Mouse (Mus musculus) thymus, adult 2 months (tissue): ENCODE results near the gene Lrfn4. TPM values are rescaled to one million over a fixed set of nuclear protein-coding genes. Genes with fewer than 3 reads are reported as not detected.

Source experiments
- DNase-seq: peaks from one replicate; pipeline ENCODE4 v3.0.0; 2021
- H3K27ac ChIP-seq: fragments of 200-500 bp; 2 replicates; pipeline ENCODE4 v1.5.1; 2012; ENCODE audit warnings: low read length, control low read depth; ENCODE audit not compliant: control insufficient read depth, insufficient read depth
- H3K27me3 ChIP-seq: fragments of 200-500 bp; 2 replicates; pipeline ENCODE4 v1.6.1; 2012; ENCODE audit warnings: mild to moderate bottlenecking, low read length, moderate library complexity, mixed read lengths; ENCODE audit not compliant: control insufficient read depth, insufficient read depth
- H3K36me3 ChIP-seq: fragments of 200-500 bp; 2 replicates; pipeline ENCODE4 v1.6.1; 2012; ENCODE audit warnings: mild to moderate bottlenecking, low read length, moderate library complexity; ENCODE audit not compliant: control insufficient read depth, insufficient read depth
- H3K4me1 ChIP-seq: fragments of 200-500 bp; replicated peaks from 2 replicates; pipeline ENCODE4 v1.6.1; 2012; ENCODE audit warnings: low read length; ENCODE audit not compliant: control insufficient read depth, insufficient read depth
- H3K4me3 ChIP-seq: fragments of 200-500 bp; 2 replicates; pipeline ENCODE4 v1.5.1; 2012; ENCODE audit warnings: mild to moderate bottlenecking, low read length, control low read depth, moderate library complexity; ENCODE audit not compliant: control insufficient read depth, insufficient read depth
- CTCF ChIP-seq: fragments of 200-500 bp; IDR thresholded peaks from 2 replicates; pipeline ENCODE4 v1.5.1; 2012; ENCODE audit warnings: mild to moderate bottlenecking, control low read depth, low read length, moderate library complexity, borderline replicate concordance; ENCODE audit not compliant: control insufficient read depth, poor library complexity, insufficient read depth; ENCODE audit errors: extremely low read depth
- POLR2A ChIP-seq: fragments of 200-500 bp; IDR thresholded peaks from 2 replicates; pipeline ENCODE4 v1.6.1; 2012; ENCODE audit warnings: mild to moderate bottlenecking, low read length, control low read depth, moderate library complexity; ENCODE audit not compliant: control insufficient read depth, poor library complexity, insufficient read depth; ENCODE audit errors: extremely low read depth
- WGBS: fragments of 180-500 bp; shearing (Covaris S2); methylation state at CpG from one replicate; pipeline ENCODE4 v1.1.7; 2018; 5-methylcytosine and 5-hydroxymethylcytosine counted together
- polyA plus RNA-seq: library from polyadenylated mRNA; depleted of rRNA; stranded (reverse); fragments of >200 nt; gene quantifications from 2 replicates; pipeline ENCODE4 v1.2.3, GENCODE M21; 2012

The Lrfn4 gene
- polyA plus RNA-seq, 1 experiment = 17.3 TPM

DNA sequence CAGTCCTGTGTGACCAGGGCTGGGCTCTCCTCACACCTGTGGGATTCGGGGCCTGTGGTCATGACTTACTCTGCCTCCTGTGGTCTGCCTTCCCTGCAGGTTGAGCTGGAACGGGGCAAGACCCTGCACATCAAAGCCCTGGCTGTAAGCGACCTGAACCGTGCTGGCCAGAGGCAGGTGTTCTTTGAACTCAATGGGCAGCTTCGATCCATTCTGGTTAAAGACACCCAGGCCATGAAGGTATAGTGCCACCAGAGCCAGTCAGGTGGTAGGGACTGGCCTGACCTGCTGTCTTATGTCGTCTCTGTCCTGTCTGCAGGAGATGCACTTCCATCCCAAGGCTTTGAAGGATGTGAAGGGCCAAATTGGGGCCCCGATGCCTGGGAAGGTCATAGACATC is 5.3 kb upstream of the Lrfn4 start:
- TF ChIP-seq CTCF (no peak), POLR2A (no peak)
- DNase-seq = no peak
- H3K36me3 ChIP-seq = no peaks in the 10 kb centered on the region
- no peaks in the 10 kb centered on the region for H3K27me3 ChIP-seq
- peaks cover 10% of the 10 kb centered on the region for H3K4me1 ChIP-seq
- no peak overlapping the region for H3K27ac ChIP-seq
- WGBS = 90% methylated on average over 7 of the region's 7 CpGs
- no peak overlapping the region for H3K4me3 ChIP-seq

DNA sequence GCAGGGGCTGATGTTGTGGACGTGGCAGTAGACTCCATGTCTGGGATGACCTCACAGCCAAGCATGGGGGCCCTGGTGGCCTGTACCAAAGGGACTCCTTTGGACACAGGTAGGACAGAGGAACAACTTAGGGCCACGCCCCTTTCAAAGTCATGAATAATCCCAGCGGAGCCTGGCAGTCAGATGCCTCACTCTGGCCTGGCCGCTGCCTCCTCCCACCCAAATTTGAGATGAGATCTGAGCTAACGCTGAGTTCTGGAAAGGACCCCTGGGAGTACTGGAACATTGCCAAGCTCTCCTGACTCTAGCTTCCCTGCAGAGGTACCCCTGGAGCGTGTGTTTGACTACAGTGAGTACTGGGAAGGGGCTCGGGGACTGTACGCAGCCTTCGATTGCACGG is 4.0 kb upstream of the Lrfn4 start:
- Histone ChIP-seq H3K27ac (no peak overlapping the region), H3K27me3 (no peaks in the 10 kb centered on the region), H3K4me1 (peaks cover 8% of the 10 kb centered on the region), H3K36me3 (no peaks in the 10 kb centered on the region), H3K4me3 (no peak overlapping the region)
- WGBS = 96% methylated on average over 10 of the region's 10 CpGs
- TF ChIP-seq POLR2A (no peak), CTCF (no peak)
- no peak for DNase-seq

DNA sequence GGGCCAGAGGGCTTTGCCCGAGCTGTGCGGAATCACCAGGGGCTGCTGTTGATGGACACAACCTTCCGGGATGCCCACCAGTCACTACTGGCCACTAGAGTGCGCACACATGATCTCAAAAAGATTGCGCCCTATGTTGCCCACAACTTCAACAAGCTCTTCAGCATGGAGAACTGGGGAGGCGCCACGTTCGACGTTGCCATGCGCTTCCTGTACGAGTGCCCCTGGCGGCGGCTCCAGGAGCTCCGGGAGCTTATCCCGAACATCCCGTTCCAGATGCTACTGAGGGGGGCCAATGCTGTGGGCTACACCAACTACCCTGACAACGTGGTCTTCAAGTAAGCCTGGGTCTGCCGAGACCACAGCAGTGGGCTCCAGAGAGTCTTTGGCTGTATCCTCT is 2.7 kb upstream of the Lrfn4 start:
- no peak overlapping the region for H3K4me3 ChIP-seq
- no peaks in the 10 kb centered on the region for H3K36me3 ChIP-seq
- peaks cover 9% of the 10 kb centered on the region for H3K4me1 ChIP-seq
- no peak for DNase-seq
- H3K27ac ChIP-seq = no peak overlapping the region
- WGBS = 60% methylated on average over 18 of the region's 18 CpGs
- TF ChIP-seq POLR2A (no peak), CTCF (no peak)
- no peaks in the 10 kb centered on the region for H3K27me3 ChIP-seq

DNA sequence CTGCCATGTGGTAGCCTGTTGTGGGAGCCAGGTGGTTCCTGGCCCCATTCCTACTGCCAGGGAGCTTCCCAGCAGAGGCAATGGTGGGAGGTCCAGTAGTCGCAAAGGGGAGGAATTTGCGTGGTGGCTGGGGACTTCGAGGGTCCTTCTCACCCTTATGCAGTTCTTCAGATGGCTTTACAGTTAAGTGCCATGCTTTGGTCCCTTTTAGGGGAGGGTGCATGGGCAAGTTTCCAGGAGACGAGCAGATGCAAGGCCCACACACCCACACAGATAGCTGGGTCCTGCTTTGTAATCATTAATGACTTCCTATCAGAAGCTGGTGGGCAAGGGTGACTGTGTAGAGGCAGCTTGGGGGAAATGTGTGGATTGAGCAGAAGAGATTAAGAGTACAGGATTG is 1.1 kb upstream of the Lrfn4 start:
- no peaks in the 10 kb centered on the region for H3K36me3 ChIP-seq
- no peak overlapping the region for H3K27ac ChIP-seq
- H3K4me3 ChIP-seq = no peak overlapping the region
- peaks cover 9% of the 10 kb centered on the region for H3K4me1 ChIP-seq
- no peak for DNase-seq
- WGBS = 79% methylated on average over 4 of the region's 4 CpGs
- H3K27me3 ChIP-seq = no peaks in the 10 kb centered on the region
- no peak for TF ChIP-seq CTCF
- TF ChIP-seq POLR2A = no peak

DNA sequence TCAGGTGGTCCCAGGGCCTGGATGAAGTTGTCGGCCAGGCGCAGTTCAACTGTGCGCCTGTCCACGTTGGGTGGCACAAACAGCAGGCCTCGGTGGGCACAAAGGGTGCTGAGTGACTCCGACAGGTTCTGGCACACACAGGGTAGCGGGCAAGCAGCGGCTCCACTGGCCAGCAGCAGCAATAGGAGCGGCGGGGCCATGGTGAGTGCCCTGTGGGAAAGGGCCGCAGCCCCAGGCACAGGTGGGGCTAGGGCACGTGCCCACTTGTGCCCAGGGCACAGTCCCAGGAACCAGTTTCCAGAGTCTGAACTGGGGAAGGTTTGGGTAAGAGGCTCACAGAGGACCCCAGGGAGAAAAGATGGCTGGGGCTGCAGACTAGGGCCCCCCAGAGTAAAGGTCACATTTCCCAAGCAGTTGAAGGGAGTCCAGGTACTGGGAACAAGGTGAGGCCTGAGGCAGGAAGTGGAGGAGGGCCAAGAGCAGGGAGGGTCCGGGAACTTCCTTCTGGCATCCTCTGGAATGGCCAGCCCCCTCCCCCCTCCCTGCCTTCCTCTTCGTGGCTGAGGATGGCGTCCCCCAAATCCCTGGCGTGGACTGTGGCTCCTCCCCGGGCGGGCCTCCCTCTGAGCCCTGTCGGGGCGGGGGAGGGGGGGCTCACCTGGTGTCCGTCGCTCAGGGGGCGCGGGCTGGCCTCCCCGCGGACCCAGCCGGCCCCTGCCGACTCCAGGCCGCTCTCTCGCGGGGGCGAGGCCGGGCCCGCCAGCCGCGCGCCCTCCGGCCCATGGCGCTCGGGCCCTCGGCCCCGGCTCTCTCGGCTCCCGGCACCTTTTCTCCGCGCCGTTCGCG is 939 bp downstream of the Lrfn4 start:
- Histone ChIP-seq H3K27me3 (no peaks in the 10 kb centered on the region), H3K27ac (no peak overlapping the region), H3K36me3 (no peaks in the 10 kb centered on the region), H3K4me1 (peaks cover 9% of the 10 kb centered on the region), H3K4me3 (peak overlapping the region; percentile 51)
- DNase-seq = no peak
- 25% methylated on average over 47 of the region's 49 CpGs for WGBS
- TF ChIP-seq CTCF = no peak

DNA sequence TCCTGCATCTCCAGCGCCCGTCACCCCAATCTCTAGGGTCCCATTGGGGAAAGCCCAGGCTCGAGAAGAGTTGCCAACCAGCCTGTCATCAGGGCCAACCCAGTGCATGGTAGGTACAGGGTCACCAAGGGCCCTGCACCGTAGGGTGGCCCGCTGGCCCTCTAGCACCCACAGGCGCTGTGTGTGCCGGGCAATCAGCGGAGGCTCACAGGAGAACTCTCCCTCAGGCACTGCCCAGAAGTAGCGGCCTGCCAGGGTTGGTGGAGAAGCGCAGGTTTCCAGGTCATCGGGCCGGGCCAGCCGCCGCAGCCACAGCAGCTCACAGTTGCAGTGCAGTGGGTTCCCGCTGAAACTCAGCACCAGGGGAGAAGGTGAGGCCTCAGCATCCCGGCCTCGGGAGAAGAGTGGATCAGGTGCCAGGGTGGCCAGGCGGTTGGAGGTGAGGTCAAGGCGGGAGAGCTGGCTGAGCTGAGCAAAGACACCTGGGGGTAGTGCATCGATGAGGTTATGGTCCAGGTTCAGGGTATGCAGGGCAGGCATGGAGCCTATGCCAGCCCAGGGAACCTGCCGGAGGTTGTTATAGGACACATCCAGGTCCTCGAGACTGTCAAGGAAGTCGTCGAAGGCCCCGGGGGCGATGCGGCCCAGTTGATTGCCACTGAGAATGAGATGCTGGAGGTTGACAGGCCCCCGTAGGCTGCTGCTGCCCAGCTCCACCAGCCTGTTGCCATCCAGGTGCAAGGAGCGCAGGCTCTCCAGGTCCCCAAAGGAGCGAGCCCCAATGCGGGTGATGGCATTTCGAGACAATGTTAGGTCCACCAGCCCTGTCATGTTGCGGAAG is 1.8 kb downstream of the Lrfn4 start:
- no peak for TF ChIP-seq CTCF
- TF ChIP-seq POLR2A = no peak
- DNase-seq = no peak
- WGBS = 96% methylated on average over 33 of the region's 33 CpGs
- Histone ChIP-seq H3K27me3 (no peaks in the 10 kb centered on the region), H3K4me1 (peaks cover 9% of the 10 kb centered on the region), H3K4me3 (no peak overlapping the region), H3K36me3 (no peaks in the 10 kb centered on the region), H3K27ac (no peak overlapping the region)
